12 mouse cellular contexts compared by ENCODE assay signal in the genomic region with DNA sequence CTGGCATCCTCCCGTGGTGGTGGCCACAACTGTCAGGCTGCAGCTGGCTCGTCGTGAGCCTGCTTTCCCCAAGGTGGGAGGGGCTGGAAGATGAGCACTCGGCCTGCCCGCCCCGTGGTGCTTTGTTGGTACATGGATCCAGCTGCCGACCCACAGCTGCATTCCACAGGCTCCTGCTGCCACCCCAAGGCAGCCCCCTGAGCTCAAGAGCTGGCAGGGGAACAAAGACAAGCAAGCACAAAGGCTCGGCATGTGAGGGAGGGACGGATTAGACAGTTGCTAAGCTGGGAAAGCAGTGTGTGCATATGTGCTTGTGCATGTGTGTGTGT. TPM values are rescaled to one million over a fixed set of nuclear protein-coding genes. Genes with fewer than 3 reads are reported as not detected.
DNase-seq lines count a peak whose midpoint lies in the region; ATAC-seq and TF ChIP-seq lines count a peak whose summit lies in the region.
"Had no signal": no experiment of that assay in that cellular context is flagged by ENCODE, and none has a peak within 500 bp of the region (broad histone marks: within the 10 kb centered on the region; RNA-seq: fewer than 3 reads in every experiment).

No protein-coding gene starts in this region.

- ATAC-seq in forebrain, embryonic 16.5 days, result peak; percentile 83
- peak; percentile 72 for ATAC-seq in midbrain, embryonic 15.5 days (replicated peaks)
- ATAC-seq in inflammation-experienced regulatory T-cells, adult 6 months, result no peak

- peak; percentile 91 for DNase-seq in heart, adult 11 months
- no peak for DNase-seq in heart, postnatal 4 days
- DNase-seq in Muller cell, postnatal 12 days (ENCODE audit: inconsistent ontology term), result peak; percentile 41
- no peak for DNase-seq in urinary bladder, adult 2 months (ENCODE audit: low spot score)
- no peak for DNase-seq in left cerebral cortex, adult 2 months (ENCODE audit: extremely low spot score in 1 of 2, low spot score in 2 of 2)
- DNase-seq: adrenal gland, adult 2 months had no signal

- no peak overlapping the region for H3K4me3 ChIP-seq in forebrain, embryonic 16.5 days (replicated peaks; ENCODE audit: low read length)
- no peak overlapping the region for H3K4me3 ChIP-seq in midbrain, embryonic 15.5 days
- no peak overlapping the region for H3K4me3 ChIP-seq in left cerebral cortex, adult 2 months
- H3K4me3 ChIP-seq: myocyte had no signal

- H3K4me2 ChIP-seq in forebrain, embryonic 16.5 days (ENCODE audit: low read length), result no peak overlapping the region
- H3K4me2 ChIP-seq in midbrain, embryonic 15.5 days, result peak overlapping the region; percentile 19; the same call in 1 of the 2 replicates

- H3K4me1 ChIP-seq in forebrain, embryonic 16.5 days (replicated peaks; ENCODE audit: control insufficient read depth, insufficient read depth, low read length), result peaks cover 17% of the 10 kb centered on the region
- H3K4me1 ChIP-seq in midbrain, embryonic 15.5 days, result peaks cover 29% of the 10 kb centered on the region

- no peaks in the 10 kb centered on the region for H3K9me3 ChIP-seq in forebrain, embryonic 16.5 days (ENCODE audit: control insufficient read depth, low read length)
- H3K9me3 ChIP-seq in midbrain, embryonic 15.5 days, result no peaks in the 10 kb centered on the region

- H3K36me3 ChIP-seq in forebrain, embryonic 16.5 days (ENCODE audit: control insufficient read depth, insufficient read depth), result no peaks in the 10 kb centered on the region
- no peaks in the 10 kb centered on the region for H3K36me3 ChIP-seq in midbrain, embryonic 15.5 days (replicated peaks)

- H3K9ac ChIP-seq in forebrain, embryonic 16.5 days (replicated peaks; ENCODE audit: low read depth, low read length), result peak overlapping the region; percentile 20; the same call in 1 of the 2 replicates
- H3K9ac ChIP-seq in midbrain, embryonic 15.5 days, result no peak overlapping the region

- 1% methylated on average over 9 of the region's 9 CpGs for WGBS in forebrain, embryonic 16.5 days
- WGBS in midbrain, embryonic 15.5 days, result 2% methylated on average over 9 of the region's 9 CpGs

- intact Hi-C loops in left cerebral cortex, adult 2 months (cut with DNase I), result no loop called here

- TF ChIP-seq CTCF in left cerebral cortex, adult 2 months (IDR thresholded peaks at IDR 0.05), result no peak

- no peaks in the 10 kb centered on the region for H3K27me3 ChIP-seq in forebrain, embryonic 16.5 days (replicated peaks; ENCODE audit: control insufficient read depth, insufficient read depth, low read length)
- no peaks in the 10 kb centered on the region for H3K27me3 ChIP-seq in midbrain, embryonic 15.5 days (replicated peaks)

- 0 out of 2 replicates have a peak overlapping the region, but pooled peaks have one; percentile 21 for H3K27ac ChIP-seq in forebrain, embryonic 16.5 days (ENCODE audit: low read length)
- peak overlapping the region; percentile 34; the same call in 1 of the 2 replicates for H3K27ac ChIP-seq in midbrain, embryonic 15.5 days
- no peak overlapping the region for H3K27ac ChIP-seq in left cerebral cortex, adult 2 months

RNA-seq across cellular contexts. Expression of a gene that starts 19.6 kb away (rescaled TPM):
- total RNA-seq in heart, postnatal 4 days (2021), result under 1 TPM; 0.57 to 0.72 TPM
- 0.20 TPM in 1 of 2 replicates, not detected in the other for polyA plus RNA-seq in forebrain, embryonic 16.5 days (2015; fragmentation: Nextera tagmentation; extraction: Ambion mirVana)
- polyA plus RNA-seq in midbrain, embryonic 15.5 days (2015; fragmentation: Nextera tagmentation; extraction: Ambion mirVana), result 0.31 and 0.32 TPM in 2 replicates
- not detected for polyA plus RNA-seq in inflammation-experienced regulatory T-cells, adult 6 months (2017; shearing (Covaris generic))
- polyA plus RNA-seq in urinary bladder, adult 2 months (2012; rRNA removed), result 0.10 and 0.23 TPM in 2 replicates
- under 1 TPM in 1 of 2 experiments, not detected in 1; 0.34 TPM for total RNA-seq in left cerebral cortex, adult 2 months (2021)
- total RNA-seq: adrenal gland, adult 2 months had no signal

RNA-seq across cellular contexts. Expression of a gene that starts 50.0 kb away (rescaled TPM):
- not detected for total RNA-seq in heart, postnatal 4 days (2021)
- 1.1 and 2.3 TPM in 2 replicates for polyA plus RNA-seq in forebrain, embryonic 16.5 days (2015; fragmentation: Nextera tagmentation; extraction: Ambion mirVana)
- polyA plus RNA-seq in midbrain, embryonic 15.5 days (2015; fragmentation: Nextera tagmentation; extraction: Ambion mirVana), result 8.2 and 9.3 TPM in 2 replicates
- under 1 TPM in 1 of 3 experiments, not detected in 2; 0.09 TPM for polyA plus RNA-seq in inflammation-experienced regulatory T-cells, adult 6 months (2017; shearing (Covaris generic))
- polyA plus RNA-seq in urinary bladder, adult 2 months (2012; rRNA removed), result 0.07 and 0.09 TPM in 2 replicates
- total RNA-seq in left cerebral cortex, adult 2 months (2021), result 10 to 100 TPM; 81.1 to 90.6 TPM
- total RNA-seq: hematopoietic stem cell, adult 5-6 weeks had no signal
- polyA plus RNA-seq: C2C12, myocyte had no signal

Comparison
In these comparisons a context has a peak if more than half of its experiments do, and no peak if none do; other contexts are left out.
1. DNase-seq: peak in heart, adult 11 months (single experiment) and Muller cell, postnatal 12 days (single experiment); none in heart, postnatal 4 days (single experiment), urinary bladder, adult 2 months (single experiment) and left cerebral cortex, adult 2 months (0 of 2).